Mouse (Mus musculus) limb, embryonic 13.5 days (tissue): ENCODE data around the gene Tmem128. TPM values are rescaled to one million over a fixed set of nuclear protein-coding genes. Genes with fewer than 3 reads are reported as not detected.

ENCODE experiments used
- ATAC-seq: fragments of 200-750 bp; cut with Nextera tagmentation; 2 replicates; pipeline ENCODE4 v1.8.0; 2017; ENCODE audit warnings: low read depth, moderate number of reproducible peaks, moderate TSS enrichment; ENCODE audit not compliant: low FRiP score
- H3K27ac ChIP-seq: fragments of 300-500 bp; sonication (generic); 2 replicates; pipeline ENCODE4 v1.5.1; 2015; ENCODE audit warnings: inconsistent platforms, mild to moderate bottlenecking, moderate library complexity
- H3K27me3 ChIP-seq: fragments of 300-500 bp; sonication (generic); 2 replicates; pipeline ENCODE4 v1.6.1; 2015; ENCODE audit warnings: mild to moderate bottlenecking, inconsistent platforms
- H3K36me3 ChIP-seq: fragments of 300-500 bp; sonication (generic); 2 replicates; pipeline ENCODE4 v1.6.1; 2015; ENCODE audit warnings: inconsistent platforms, mild to moderate bottlenecking, moderate library complexity
- H3K4me1 ChIP-seq: fragments of 300-500 bp; sonication (generic); 2 replicates; pipeline ENCODE4 v1.6.1; 2015; ENCODE audit warnings: inconsistent platforms
- H3K4me2 ChIP-seq: fragments of 300-500 bp; sonication (generic); replicated peaks from 2 replicates; pipeline ENCODE4 v1.6.1; 2015; ENCODE audit warnings: inconsistent platforms, mild to moderate bottlenecking, moderate library complexity
- H3K4me3 ChIP-seq: fragments of 300-500 bp; sonication (generic); 2 replicates; pipeline ENCODE4 v1.5.1; 2015; ENCODE audit warnings: moderate library complexity, mild to moderate bottlenecking, inconsistent platforms
- H3K9ac ChIP-seq: fragments of 300-500 bp; sonication (generic); 2 replicates; pipeline ENCODE4 v1.6.1; 2015; ENCODE audit warnings: mild to moderate bottlenecking, inconsistent platforms
- H3K9me3 ChIP-seq: fragments of 300-500 bp; sonication (generic); 2 replicates; pipeline ENCODE4 v1.6.1; 2016; ENCODE audit warnings: inconsistent platforms
- WGBS: fragments of 180-500 bp; shearing (Covaris S2); methylation state at CpG from one replicate; pipeline ENCODE4 v1.1.7; 2015; 5-methylcytosine and 5-hydroxymethylcytosine counted together
- polyA plus RNA-seq: library from polyadenylated mRNA; unstranded; fragments of >200 nt; fragmentation: Nextera tagmentation; extraction: Ambion mirVana; gene quantifications from 2 replicates; pipeline ENCODE4 v1.2.1, GENCODE M21; 2015

Gene Tmem128
- 67.2 and 75.3 TPM in 2 replicates for polyA plus RNA-seq

- H3K9ac ChIP-seq, result peak within 1 kb of the TSS; percentile 83
- no peaks in the 10 kb centered on the region for H3K27me3 ChIP-seq
- peak; percentile 72; the same call in 1 of the 2 replicates for ATAC-seq
- no peaks in the 10 kb centered on the region for H3K9me3 ChIP-seq
- H3K36me3 ChIP-seq, result peaks cover 31% of the 10 kb centered on the region
- peak within 1 kb of the TSS; percentile 91 for H3K27ac ChIP-seq
- under 1% methylated on average over 40 of the region's 40 CpGs for WGBS
- peak within 1 kb of the TSS; percentile 75 for H3K4me3 ChIP-seq
- peaks cover 7% of the 10 kb centered on the region for H3K4me1 ChIP-seq
- peak within 1 kb of the TSS; percentile 76 for H3K4me2 ChIP-seq
Observed at GRCm38 (mm10) chr5:38260107-38260682, at the start of gene Tmem128. Tmem128 (plus strand) TSS chr5:38260185.

GRCm38 (mm10) chr5:38211691-38212090 is 48.3 kb upstream of the Tmem128 start:
- no peak overlapping the region for H3K9ac ChIP-seq
- H3K36me3 ChIP-seq, result peaks cover 87% of the 10 kb centered on the region
- H3K4me2 ChIP-seq, result no peak overlapping the region
- no peaks in the 10 kb centered on the region for H3K4me1 ChIP-seq
- H3K27ac ChIP-seq, result no peak overlapping the region
- WGBS, result 86% methylated on average over 8 of the region's 8 CpGs
- no peak overlapping the region for H3K4me3 ChIP-seq
- H3K9me3 ChIP-seq, result no peaks in the 10 kb centered on the region
- ATAC-seq, result no peak
- no peaks in the 10 kb centered on the region for H3K27me3 ChIP-seq

GRCm38 (mm10) chr5:38213009-38213408 is 47.0 kb upstream of the Tmem128 start:
- Histone ChIP-seq H3K4me2 (no peak overlapping the region), H3K27me3 (no peaks in the 10 kb centered on the region), H3K9ac (no peak overlapping the region), H3K9me3 (no peaks in the 10 kb centered on the region), H3K4me3 (no peak overlapping the region), H3K4me1 (no peaks in the 10 kb centered on the region), H3K27ac (no peak overlapping the region), H3K36me3 (peaks cover 81% of the 10 kb centered on the region)
- 58% methylated on average over 6 of the region's 6 CpGs for WGBS
- no peak for ATAC-seq

- H3K27ac ChIP-seq, result peak overlapping the region; percentile 33
- peaks cover 21% of the 10 kb centered on the region for H3K4me1 ChIP-seq
- H3K9ac ChIP-seq, result peak overlapping the region; percentile 82
- H3K9me3 ChIP-seq, result no peaks in the 10 kb centered on the region
- peaks cover 32% of the 10 kb centered on the region for H3K36me3 ChIP-seq
- H3K4me2 ChIP-seq, result peak overlapping the region; percentile 92
- ATAC-seq, result peak; percentile 85
- H3K4me3 ChIP-seq, result peak overlapping the region; percentile 92
- no peaks in the 10 kb centered on the region for H3K27me3 ChIP-seq
- 1% methylated on average over 28 of the region's 35 CpGs for WGBS
Observed at GRCm38 (mm10) chr5:38219771-38220307, 40.1 kb upstream of the Tmem128 start.

- WGBS, result under 1% methylated on average over 55 of the region's 55 CpGs
- Histone ChIP-seq H3K36me3 (peaks cover 32% of the 10 kb centered on the region), H3K9me3 (no peaks in the 10 kb centered on the region), H3K27ac (peak within 1 kb of the TSS; percentile 33), H3K4me2 (peak within 1 kb of the TSS; percentile 92), H3K4me1 (peaks cover 21% of the 10 kb centered on the region), H3K4me3 (peak within 1 kb of the TSS; percentile 92), H3K27me3 (no peaks in the 10 kb centered on the region), H3K9ac (peak within 1 kb of the TSS; percentile 82)
- peak; percentile 93 for ATAC-seq
Observed at GRCm38 (mm10) chr5:38220328-38220912, 39.6 kb upstream of the Tmem128 start, which contains the start of the genes Zbtb49 and Lyar. Zbtb49 (minus strand) TSS chr5:38220457. Lyar (plus strand) TSS chr5:38220470.

- Histone ChIP-seq H3K4me3 (no peak overlapping the region), H3K27ac (no peak overlapping the region), H3K9me3 (0 out of 2 replicates have a peak, but pooled peaks cover 4% of the 10 kb centered on the region), H3K4me2 (no peak overlapping the region), H3K27me3 (no peaks in the 10 kb centered on the region), H3K4me1 (no peaks in the 10 kb centered on the region), H3K36me3 (peaks cover 59% of the 10 kb centered on the region), H3K9ac (no peak overlapping the region)
- no peak for ATAC-seq
- WGBS, result 67% methylated on average over 4 of the region's 4 CpGs
Observed at GRCm38 (mm10) chr5:38235422-38235821, 24.6 kb upstream of the Tmem128 start.

GRCm38 (mm10) chr5:38236627-38237026 is 23.4 kb upstream of the Tmem128 start:
- Histone ChIP-seq H3K27me3 (no peaks in the 10 kb centered on the region), H3K9ac (no peak overlapping the region), H3K36me3 (peaks cover 47% of the 10 kb centered on the region), H3K4me3 (no peak overlapping the region), H3K4me1 (no peaks in the 10 kb centered on the region), H3K9me3 (0 out of 2 replicates have a peak, but pooled peaks cover 4% of the 10 kb centered on the region), H3K4me2 (no peak overlapping the region), H3K27ac (no peak overlapping the region)
- no peak for ATAC-seq
- WGBS, result 99% methylated on average over 2 of the region's 2 CpGs

- 55% methylated on average over 5 of the region's 5 CpGs for WGBS
- no peak overlapping the region for H3K9ac ChIP-seq
- H3K4me3 ChIP-seq, result no peak overlapping the region
- H3K27ac ChIP-seq, result no peak overlapping the region
- peaks cover 8% of the 10 kb centered on the region for H3K36me3 ChIP-seq
- H3K27me3 ChIP-seq, result no peaks in the 10 kb centered on the region
- H3K4me2 ChIP-seq, result no peak overlapping the region
- ATAC-seq, result no peak
- 0 out of 2 replicates have a peak, but pooled peaks cover 4% of the 10 kb centered on the region for H3K9me3 ChIP-seq
- no peaks in the 10 kb centered on the region for H3K4me1 ChIP-seq
Observed at GRCm38 (mm10) chr5:38240727-38241472, 19.1 kb upstream of the Tmem128 start.

GRCm38 (mm10) chr5:38241473-38241834 is 18.5 kb upstream of the Tmem128 start:
- no peak for ATAC-seq
- 89% methylated on average over 3 of the region's 3 CpGs for WGBS
- Histone ChIP-seq H3K4me2 (no peak overlapping the region), H3K4me1 (no peaks in the 10 kb centered on the region), H3K9ac (no peak overlapping the region), H3K4me3 (no peak overlapping the region), H3K27ac (no peak overlapping the region), H3K36me3 (peaks cover 3% of the 10 kb centered on the region), H3K27me3 (no peaks in the 10 kb centered on the region), H3K9me3 (0 out of 2 replicates have a peak, but pooled peaks cover 3% of the 10 kb centered on the region)

- Histone ChIP-seq H3K4me1 (no peaks in the 10 kb centered on the region), H3K9ac (no peak overlapping the region), H3K4me2 (no peak overlapping the region), H3K4me3 (no peak overlapping the region), H3K9me3 (no peaks in the 10 kb centered on the region), H3K27me3 (no peaks in the 10 kb centered on the region), H3K36me3 (no peaks in the 10 kb centered on the region; the same call in 1 of the 2 replicates), H3K27ac (no peak overlapping the region)
- WGBS, result 76% methylated on average over 6 of the region's 6 CpGs
- no peak for ATAC-seq
Observed at GRCm38 (mm10) chr5:38241966-38242365, 18.0 kb upstream of the Tmem128 start.

GRCm38 (mm10) chr5:38255195-38255594 is 4.8 kb upstream of the Tmem128 start:
- 41% methylated on average over 4 of the region's 4 CpGs for WGBS

GRCm38 (mm10) chr5:38255644-38256043 is 4.3 kb upstream of the Tmem128 start:
- Histone ChIP-seq H3K4me3 (no peak overlapping the region), H3K9ac (no peak overlapping the region), H3K4me1 (no peaks in the 10 kb centered on the region), H3K9me3 (no peaks in the 10 kb centered on the region), H3K36me3 (no peaks in the 10 kb centered on the region), H3K27ac (no peak overlapping the region), H3K4me2 (no peak overlapping the region), H3K27me3 (no peaks in the 10 kb centered on the region)
- ATAC-seq, result no peak
- 88% methylated on average over 3 of the region's 3 CpGs for WGBS

More at GRCm38 (mm10) chr5:38255195-38255594, 4.8 kb upstream of the Tmem128 start:
- Histone ChIP-seq H3K27ac (no peak overlapping the region), H3K9ac (no peak overlapping the region), H3K9me3 (no peaks in the 10 kb centered on the region), H3K27me3 (no peaks in the 10 kb centered on the region), H3K4me2 (no peak overlapping the region), H3K4me1 (no peaks in the 10 kb centered on the region), H3K4me3 (no peak overlapping the region), H3K36me3 (no peaks in the 10 kb centered on the region)
- no peak for ATAC-seq
